Mouse (Mus musculus) testis, adult 2 months (tissue): ENCODE data around the gene Efcc1. TPM values are rescaled to one million over a fixed set of nuclear protein-coding genes. Genes with fewer than 3 reads are reported as not detected.

Source experiments
- H3K27ac ChIP-seq: fragments of 200-500 bp; 2 replicates; pipeline ENCODE4 v1.5.1; 2012; ENCODE audit warnings: low read depth, low read length; ENCODE audit not compliant: control insufficient read depth, insufficient read depth
- H3K27me3 ChIP-seq: fragments of 200-500 bp; 2 replicates; pipeline ENCODE4 v1.6.1; 2012; ENCODE audit warnings: mild to moderate bottlenecking, low read length, moderate library complexity; ENCODE audit not compliant: control insufficient read depth, insufficient read depth
- H3K36me3 ChIP-seq: fragments of 200-500 bp; 2 replicates; pipeline ENCODE4 v1.6.1; 2012; ENCODE audit warnings: mild to moderate bottlenecking, low read length; ENCODE audit not compliant: control insufficient read depth, insufficient read depth
- H3K4me1 ChIP-seq: fragments of 200-500 bp; 2 replicates; pipeline ENCODE4 v1.6.1; 2012; ENCODE audit warnings: low read length; ENCODE audit not compliant: control insufficient read depth, insufficient read depth
- H3K4me3 ChIP-seq: fragments of 200-500 bp; 2 replicates; pipeline ENCODE4 v1.5.1; 2012; ENCODE audit warnings: low read depth, mild to moderate bottlenecking, low read length, moderate library complexity, mixed read lengths; ENCODE audit not compliant: control insufficient read depth
- CTCF ChIP-seq: fragments of 200-500 bp; IDR thresholded peaks from 2 replicates; pipeline ENCODE4 v1.5.1; 2012; ENCODE audit warnings: low read depth, mild to moderate bottlenecking, inconsistent platforms, low read length, moderate library complexity; ENCODE audit not compliant: control insufficient read depth, insufficient read depth, insufficient replicate concordance
- POLR2A ChIP-seq: fragments of 200-500 bp; IDR thresholded peaks from 2 replicates; pipeline ENCODE4 v1.6.1; 2012; ENCODE audit warnings: low read depth, mild to moderate bottlenecking, inconsistent platforms, low read length, moderate library complexity; ENCODE audit not compliant: control insufficient read depth
- polyA plus RNA-seq: library from polyadenylated mRNA; depleted of rRNA; stranded (reverse); fragments of >200 nt; gene quantifications from 2 replicates; pipeline ENCODE4 v1.2.3, GENCODE M21; 2012

The Efcc1 gene
- polyA plus RNA-seq, 1 experiment: 0.68 TPM

DNA sequence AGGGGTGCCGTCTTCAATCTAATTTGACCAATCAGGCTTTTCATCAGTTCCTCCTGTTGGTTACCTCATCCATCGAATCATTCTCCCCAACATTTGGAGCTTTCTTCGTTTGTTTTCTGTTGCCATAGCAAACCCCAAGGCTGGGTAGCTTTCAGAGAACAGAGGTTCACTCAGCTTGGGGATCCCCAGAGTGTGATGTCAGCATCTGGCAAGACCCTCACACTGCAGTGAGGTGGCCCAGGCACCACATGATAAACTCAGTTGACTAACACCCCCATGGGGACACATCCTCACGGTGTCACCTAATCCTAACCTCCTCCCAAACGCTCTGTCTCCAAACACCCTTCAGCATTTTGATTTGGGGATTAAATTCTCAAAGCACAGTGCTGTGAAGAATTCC lies 12.6 kb downstream of the Efcc1 start:
- no peak overlapping the region for H3K27ac ChIP-seq
- H3K27me3 ChIP-seq: no peaks in the 10 kb centered on the region
- H3K36me3 ChIP-seq: no peaks in the 10 kb centered on the region
- H3K4me3 ChIP-seq: no peak overlapping the region
- TF ChIP-seq CTCF (no peak), POLR2A (no peak)
- no peaks in the 10 kb centered on the region for H3K4me1 ChIP-seq

GRCm38 (mm10) chr6:87744632-87745031 lies 14.0 kb downstream of the Efcc1 start:
- no peaks in the 10 kb centered on the region for H3K27me3 ChIP-seq
- no peak overlapping the region for H3K4me3 ChIP-seq
- no peak for TF ChIP-seq POLR2A
- no peak for TF ChIP-seq CTCF
- no peaks in the 10 kb centered on the region for H3K4me1 ChIP-seq
- no peaks in the 10 kb centered on the region for H3K36me3 ChIP-seq
- no peak overlapping the region for H3K27ac ChIP-seq

- H3K27me3 ChIP-seq: no peaks in the 10 kb centered on the region
- no peak overlapping the region for H3K27ac ChIP-seq
- TF ChIP-seq CTCF (no peak), POLR2A (no peak)
- H3K4me1 ChIP-seq: no peaks in the 10 kb centered on the region
- no peak overlapping the region for H3K4me3 ChIP-seq
- no peaks in the 10 kb centered on the region for H3K36me3 ChIP-seq
Observed at GRCm38 (mm10) chr6:87745301-87745700, 14.6 kb downstream of the Efcc1 start.

DNA sequence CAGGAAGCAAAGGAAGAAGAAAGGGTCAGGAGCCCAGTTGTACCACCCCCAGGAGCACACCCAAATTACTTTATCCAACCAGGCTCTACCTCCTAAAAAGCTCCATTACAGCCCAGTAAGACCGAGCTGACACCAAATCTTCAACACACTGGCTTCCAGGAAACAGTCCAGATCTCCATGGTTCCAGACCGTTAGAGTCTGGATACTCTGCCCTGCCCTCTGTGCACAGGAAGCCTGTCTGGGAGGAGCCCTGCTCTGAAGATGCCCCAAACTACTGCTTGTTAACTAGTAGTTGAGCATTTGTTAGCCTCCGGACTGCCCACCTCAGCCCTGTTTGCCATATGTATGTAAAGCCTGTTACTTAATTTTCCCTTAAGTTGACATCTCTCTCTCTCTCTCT lies 15.4 kb downstream of the Efcc1 start:
- TF ChIP-seq CTCF (no peak), POLR2A (no peak)
- no peak overlapping the region for H3K27ac ChIP-seq
- H3K4me1 ChIP-seq: no peaks in the 10 kb centered on the region
- no peak overlapping the region for H3K4me3 ChIP-seq
- H3K36me3 ChIP-seq: no peaks in the 10 kb centered on the region
- no peaks in the 10 kb centered on the region for H3K27me3 ChIP-seq

DNA sequence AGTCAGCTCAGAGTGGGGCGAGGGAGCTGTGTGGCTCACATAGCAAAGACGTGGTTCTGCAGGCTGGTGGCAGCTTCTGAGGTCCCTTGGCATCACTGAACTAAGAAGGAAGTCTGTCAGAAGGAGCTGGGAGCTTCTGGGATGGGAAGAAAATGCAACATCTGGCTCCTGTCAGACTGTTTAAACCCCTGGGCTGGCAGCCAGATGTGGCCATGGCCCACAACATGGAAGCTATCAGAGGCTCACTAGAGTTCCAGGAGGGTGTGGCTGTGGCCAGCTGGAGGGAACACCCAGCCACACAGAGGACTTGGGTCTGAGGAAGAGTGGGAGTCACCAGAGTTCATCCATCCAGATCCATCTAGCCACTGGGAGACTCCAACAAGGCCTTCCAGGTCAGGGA lies 16.2 kb downstream of the Efcc1 start:
- no peak overlapping the region for H3K4me3 ChIP-seq

DNA sequence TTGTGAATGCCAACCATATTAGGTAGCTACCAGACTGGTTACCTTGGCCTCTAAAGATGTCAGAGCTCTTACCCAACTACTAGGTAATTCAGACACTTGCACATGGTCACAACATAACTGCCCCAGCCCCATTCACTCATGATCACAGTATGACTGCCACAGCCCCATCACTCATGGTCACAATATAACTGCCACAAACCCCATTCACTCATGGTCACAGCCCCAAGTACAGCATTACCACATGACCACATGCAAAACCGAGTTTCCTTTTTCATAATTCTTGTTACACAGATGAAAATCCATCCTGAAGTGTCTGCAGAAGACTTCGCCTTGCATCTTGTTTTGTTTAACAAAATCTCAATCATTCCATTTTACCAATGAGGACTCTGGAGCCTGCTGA lies 17.4 kb downstream of the Efcc1 start:
- H3K27ac ChIP-seq: no peak overlapping the region
- no peaks in the 10 kb centered on the region for H3K4me1 ChIP-seq
- no peak overlapping the region for H3K4me3 ChIP-seq
- TF ChIP-seq CTCF: no peak
- TF ChIP-seq POLR2A: no peak
- no peaks in the 10 kb centered on the region for H3K36me3 ChIP-seq
- no peaks in the 10 kb centered on the region for H3K27me3 ChIP-seq

More for the DNA sequence above, 16.2 kb downstream of the Efcc1 start:
- H3K27me3 ChIP-seq: no peaks in the 10 kb centered on the region
- no peaks in the 10 kb centered on the region for H3K36me3 ChIP-seq
- H3K4me1 ChIP-seq: no peaks in the 10 kb centered on the region
- no peak for TF ChIP-seq CTCF
- TF ChIP-seq POLR2A: no peak
- no peak overlapping the region for H3K27ac ChIP-seq

- H3K36me3 ChIP-seq: no peaks in the 10 kb centered on the region
Observed at GRCm38 (mm10) chr6:87748531-87748930, 17.9 kb downstream of the Efcc1 start.

More at GRCm38 (mm10) chr6:87748531-87748930, 17.9 kb downstream of the Efcc1 start:
- Histone ChIP-seq H3K4me1 (no peaks in the 10 kb centered on the region), H3K27me3 (no peaks in the 10 kb centered on the region), H3K27ac (no peak overlapping the region), H3K4me3 (no peak overlapping the region)
- TF ChIP-seq CTCF (no peak), POLR2A (no peak)
